Mouse (Mus musculus) c-Kit-positive CD71-positive TER-119-negative erythroid progenitor cells, embryonic 14.5 days (primary cell): ENCODE data around the gene Chil4.
"Not testable (repeated sequence)": the region's sequence is repeated elsewhere in the genome, so short reads cannot be mapped to it uniquely, and the experiment has no call there.

Experiments used
- DNase-seq: peaks from one replicate; pipeline ENCODE4 v3.0.0-alpha.2; 2013; ENCODE audit warnings: low read depth

Chil4 gene

DNA sequence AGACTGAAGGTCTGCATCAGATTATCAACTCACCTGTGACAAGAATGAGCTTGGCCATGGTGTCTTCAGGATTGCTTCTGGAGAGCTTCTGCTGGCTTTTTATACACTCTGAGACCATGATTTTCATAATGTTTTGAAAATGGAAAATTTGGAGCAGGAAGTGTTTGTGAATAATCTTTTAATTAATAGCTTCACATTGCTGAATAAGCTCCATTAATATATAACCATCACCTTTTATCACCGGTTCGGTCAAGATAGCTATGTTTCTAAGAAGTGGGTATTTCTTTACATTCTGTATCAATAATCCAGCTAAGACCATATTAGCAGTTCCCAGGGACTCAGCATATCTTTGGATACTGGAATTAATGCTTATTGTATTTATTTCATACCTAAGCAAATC lies at the start of gene Chil4:
Gene Chil4 (minus strand): TSS at position 101 of the 400 bp plus-strand sequence.
- DNase-seq, result no peak

- DNase-seq, result no peak
These were observed 46.5 kb upstream of the Chil4 start for GRCm38 (mm10) chr3:106265854-106266253.

GRCm38 (mm10) chr3:106264854-106265253 lies 45.5 kb upstream of the Chil4 start:
- no peak for DNase-seq

- DNase-seq, result not testable (repeated sequence)
These were observed 37.8 kb upstream of the Chil4 start for GRCm38 (mm10) chr3:106257076-106257475.

DNA sequence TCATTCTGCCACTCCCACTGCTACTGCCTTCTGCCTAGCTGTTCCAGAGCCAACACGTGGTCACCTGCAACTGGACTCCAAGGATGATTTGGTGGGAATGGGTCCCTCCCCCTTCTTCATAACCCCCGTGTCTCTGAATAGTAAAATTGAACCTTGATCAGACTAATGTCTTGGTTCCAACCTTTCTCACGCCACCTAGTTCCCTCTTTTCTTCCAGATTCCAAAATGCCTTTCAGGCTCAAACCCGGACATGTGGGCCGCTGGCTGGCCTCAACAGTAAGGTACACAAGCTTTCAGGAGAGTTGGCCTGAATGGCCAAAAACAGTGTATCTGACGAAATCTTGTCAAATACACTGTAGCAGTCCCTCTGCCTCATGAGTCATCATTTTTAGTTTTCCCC lies 33.4 kb upstream of the Chil4 start:
- no peak for DNase-seq

- DNase-seq, result not testable (repeated sequence)
These were observed 31.6 kb upstream of the Chil4 start for GRCm38 (mm10) chr3:106250763-106251399.

DNA sequence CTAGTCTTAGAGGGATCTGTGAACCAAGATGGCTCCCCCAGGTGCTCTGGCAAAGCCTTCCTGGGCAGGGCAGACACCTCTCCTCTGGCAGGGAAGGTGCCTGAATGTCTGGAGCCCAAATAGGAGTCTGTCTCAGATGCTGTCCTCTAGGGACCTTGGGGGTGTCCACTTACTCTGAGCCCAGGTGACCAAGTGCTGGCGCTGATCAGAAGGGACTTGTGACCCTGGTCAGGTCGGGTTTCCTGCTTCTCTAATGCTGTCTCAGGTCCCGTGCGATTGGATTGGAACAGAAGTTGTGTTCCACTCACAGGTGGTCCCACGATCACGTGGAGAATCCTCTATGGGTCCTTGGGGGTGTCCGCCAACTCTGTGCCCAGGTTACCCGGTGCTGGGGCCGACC lies 28.1 kb upstream of the Chil4 start:
- not testable (repeated sequence) for DNase-seq

GRCm38 (mm10) chr3:106240210-106240609 lies 20.9 kb upstream of the Chil4 start:
- DNase-seq, result not testable (repeated sequence)

DNA sequence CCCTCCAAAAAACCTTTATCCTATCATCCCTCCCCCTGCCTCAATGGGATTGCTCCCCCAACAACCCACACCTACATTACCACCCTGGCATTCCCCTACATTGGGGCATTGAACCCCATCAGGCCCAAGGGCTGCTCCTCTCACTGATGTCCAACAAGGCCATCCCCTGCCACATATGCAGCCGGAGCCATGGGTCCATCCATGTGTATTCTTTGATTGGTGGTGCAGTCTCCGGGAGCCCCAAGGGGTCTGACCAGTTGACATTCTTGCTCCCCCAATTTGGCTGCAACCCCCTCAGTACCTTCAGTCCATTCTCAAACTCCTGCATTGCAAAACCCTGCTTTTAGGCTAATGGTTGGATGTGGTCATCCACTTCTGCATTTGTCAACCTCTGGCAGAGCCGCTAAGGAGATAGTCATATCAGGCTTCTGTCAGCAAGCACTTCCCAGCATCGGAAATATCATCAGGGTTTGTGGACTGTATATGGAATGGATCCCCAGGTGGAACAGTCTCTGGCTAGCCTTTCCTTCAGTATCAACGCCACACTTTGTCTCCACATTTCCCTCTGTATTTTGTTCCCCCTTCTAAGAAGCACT lies 20.0 kb upstream of the Chil4 start:
- DNase-seq, result no peak

GRCm38 (mm10) chr3:106223391-106223790 lies 4.1 kb upstream of the Chil4 start:
- not testable (repeated sequence) for DNase-seq

DNA sequence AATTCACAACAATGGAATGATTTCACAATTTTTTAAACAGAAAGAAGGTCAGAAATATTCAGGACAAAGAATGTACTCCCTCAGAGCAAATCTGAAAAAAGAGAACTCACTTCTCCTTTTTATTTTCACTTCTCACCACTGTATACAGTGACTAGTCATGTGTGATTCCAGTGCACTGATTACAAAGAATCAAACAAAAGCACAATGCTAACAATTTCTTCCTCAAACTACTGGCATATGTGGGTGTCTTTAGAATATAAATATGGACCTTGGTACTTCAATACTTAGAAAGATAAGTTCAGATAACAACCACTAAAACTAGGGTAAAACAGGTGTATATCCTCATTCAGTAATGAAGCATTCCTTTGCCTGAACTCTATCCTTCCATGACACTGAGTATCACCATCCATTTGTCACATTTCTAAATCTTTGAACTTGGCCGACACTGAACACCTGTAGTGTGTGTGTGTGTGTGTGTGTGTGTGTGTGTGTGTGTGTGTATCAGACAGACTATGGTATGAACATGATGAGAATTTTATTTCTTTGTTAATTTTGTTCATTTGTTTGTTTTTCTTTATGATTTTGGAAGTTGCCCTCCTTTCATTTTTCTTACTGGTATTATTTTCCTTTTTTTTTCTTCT lies 2.4 kb upstream of the Chil4 start:
- no peak for DNase-seq

- not testable (repeated sequence) for DNase-seq
These were observed 888 bp downstream of the Chil4 start for GRCm38 (mm10) chr3:106218284-106218954.

DNA sequence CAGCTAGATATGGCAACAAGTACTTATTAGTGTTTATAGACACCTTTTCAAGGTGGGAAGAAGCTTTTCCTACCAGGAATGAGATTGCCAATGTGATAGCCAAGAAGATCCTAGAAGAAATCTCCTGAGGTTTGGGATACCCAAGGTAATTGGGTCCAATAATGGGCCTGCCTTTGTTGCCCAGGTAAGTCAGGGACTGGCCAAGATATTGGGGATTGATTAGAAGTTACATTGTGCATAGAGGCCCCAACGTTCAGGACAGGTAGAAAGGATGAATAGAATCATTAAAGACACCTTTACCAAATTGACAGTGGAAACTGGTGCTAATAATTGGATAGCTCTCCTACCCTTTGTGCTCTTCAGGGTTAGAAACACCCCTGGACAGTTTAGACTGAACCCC lies 21.3 kb downstream of the Chil4 start:
- not testable (repeated sequence) for DNase-seq

DNA sequence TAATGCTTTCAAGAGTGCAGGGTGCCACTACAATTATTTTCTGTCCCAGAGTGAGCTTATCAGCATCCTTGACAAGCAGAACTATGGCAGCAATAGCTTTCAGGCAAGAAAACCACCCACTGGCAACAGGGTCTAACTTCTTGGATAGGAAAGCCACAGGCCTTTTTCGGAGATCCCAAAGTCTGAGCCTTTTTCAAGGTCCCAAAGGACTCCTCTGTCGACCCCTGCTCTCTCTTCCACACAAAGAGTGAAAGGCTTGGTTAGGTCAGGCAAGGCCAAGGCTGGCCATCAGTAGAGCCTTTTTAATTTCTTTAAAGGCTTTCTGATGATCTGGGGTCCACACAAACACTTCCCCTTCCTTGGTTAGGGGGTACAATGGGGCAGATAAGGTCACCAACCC lies 22.1 kb downstream of the Chil4 start:
- not testable (repeated sequence) for DNase-seq

GRCm38 (mm10) chr3:106196276-106196675 lies 23.0 kb downstream of the Chil4 start:
- no peak for DNase-seq

GRCm38 (mm10) chr3:106195486-106195885 lies 23.8 kb downstream of the Chil4 start:
- no peak for DNase-seq

GRCm38 (mm10) chr3:106187991-106188390 lies 31.3 kb downstream of the Chil4 start:
- DNase-seq, result no peak

GRCm38 (mm10) chr3:106177509-106178189 lies 41.7 kb downstream of the Chil4 start:
- DNase-seq, result no peak

DNA sequence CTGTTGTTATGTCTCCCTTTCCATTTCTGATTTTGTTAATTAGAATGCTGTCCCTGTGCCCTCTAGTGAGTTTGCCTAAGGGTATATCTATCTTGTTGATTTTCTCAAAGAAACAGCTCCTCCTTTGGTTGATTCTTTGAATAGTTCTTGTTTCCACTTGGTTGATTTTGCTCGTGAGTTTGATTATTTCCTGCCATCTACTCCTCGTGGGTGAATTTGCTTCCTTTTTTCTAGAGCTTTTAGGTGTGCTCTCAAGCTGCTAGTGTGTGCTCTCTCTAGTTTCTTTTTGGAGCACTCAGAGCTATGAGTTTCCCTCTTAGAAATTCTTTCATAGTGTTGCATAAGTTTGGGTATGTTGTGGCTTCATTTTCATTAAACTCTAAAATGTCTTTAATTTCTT lies 44.3 kb downstream of the Chil4 start:
- DNase-seq, result not testable (repeated sequence)

- DNase-seq, result not testable (repeated sequence)
These were observed 46.8 kb downstream of the Chil4 start for GRCm38 (mm10) chr3:106172506-106172905.

DNA sequence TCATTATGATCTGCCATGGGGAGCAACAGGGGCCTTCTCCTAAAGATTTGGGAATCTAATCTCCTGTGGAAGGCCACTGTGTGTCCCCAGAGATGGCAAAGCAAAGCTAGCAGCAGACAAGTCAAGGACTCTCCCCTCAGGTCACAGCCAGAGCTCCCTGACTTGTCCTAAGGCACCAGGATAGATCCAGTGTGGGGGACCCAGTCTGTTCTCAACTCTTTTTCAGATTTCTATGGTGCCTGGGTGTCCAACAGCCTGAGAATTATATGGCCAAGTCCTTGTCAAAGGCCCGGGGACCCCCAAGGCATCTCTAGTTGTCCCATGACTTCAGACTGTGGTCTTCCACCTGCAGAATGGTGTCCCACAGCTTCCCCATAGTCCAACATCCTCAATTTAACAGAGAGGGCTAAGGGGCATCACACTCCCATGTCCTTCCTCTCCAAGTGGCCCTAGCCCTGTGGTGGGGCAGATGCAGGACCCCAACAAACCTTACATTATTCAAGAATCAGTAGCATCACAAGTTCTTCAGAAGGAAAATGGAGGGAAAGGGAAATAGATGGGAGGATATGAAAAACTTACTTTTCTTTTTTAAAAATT lies 48.1 kb downstream of the Chil4 start:
- no peak for DNase-seq
